Mouse (Mus musculus) thymus, adult 2 months (tissue): ENCODE measurements around the gene Foxl1.

Source experiments
- CTCF ChIP-seq: fragments of 200-500 bp; IDR thresholded peaks from 2 replicates; pipeline ENCODE4 v1.5.1; 2012; ENCODE audit warnings: mild to moderate bottlenecking, control low read depth, low read length, moderate library complexity, borderline replicate concordance; ENCODE audit not compliant: control insufficient read depth, poor library complexity, insufficient read depth; ENCODE audit errors: extremely low read depth
- POLR2A ChIP-seq: fragments of 200-500 bp; IDR thresholded peaks from 2 replicates; pipeline ENCODE4 v1.6.1; 2012; ENCODE audit warnings: mild to moderate bottlenecking, low read length, control low read depth, moderate library complexity; ENCODE audit not compliant: control insufficient read depth, poor library complexity, insufficient read depth; ENCODE audit errors: extremely low read depth

DNA sequence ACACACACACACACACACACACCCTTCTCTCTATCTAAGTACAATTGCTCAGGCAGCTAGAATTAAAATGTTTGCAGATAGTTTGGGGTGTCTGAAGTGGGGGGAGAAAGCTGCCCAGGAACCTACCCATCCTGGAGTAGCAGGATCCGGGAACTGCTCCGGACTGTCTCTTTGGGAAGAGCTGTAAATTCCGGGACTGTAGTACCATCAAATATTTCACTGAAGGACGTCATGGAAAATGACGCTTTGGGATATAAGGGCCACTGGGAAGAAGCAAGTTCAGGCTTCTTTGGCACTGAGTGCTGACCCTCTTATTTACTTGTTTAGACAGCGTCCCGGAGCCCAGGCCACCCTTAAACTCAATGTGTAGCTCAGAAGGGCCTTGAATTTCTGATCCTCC is 48.5 kb upstream of the Foxl1 start:
- TF ChIP-seq CTCF: no peak
- TF ChIP-seq POLR2A: no peak
